Mouse (Mus musculus): ENCODE results near the gene Lin7a. TPM values are rescaled to one million over a fixed set of nuclear protein-coding genes. Genes with fewer than 3 reads are reported as not detected.

Gene Lin7a
- polyA plus RNA-seq, 1 experiment from 2014 or later, result 4.5 TPM

DNA sequence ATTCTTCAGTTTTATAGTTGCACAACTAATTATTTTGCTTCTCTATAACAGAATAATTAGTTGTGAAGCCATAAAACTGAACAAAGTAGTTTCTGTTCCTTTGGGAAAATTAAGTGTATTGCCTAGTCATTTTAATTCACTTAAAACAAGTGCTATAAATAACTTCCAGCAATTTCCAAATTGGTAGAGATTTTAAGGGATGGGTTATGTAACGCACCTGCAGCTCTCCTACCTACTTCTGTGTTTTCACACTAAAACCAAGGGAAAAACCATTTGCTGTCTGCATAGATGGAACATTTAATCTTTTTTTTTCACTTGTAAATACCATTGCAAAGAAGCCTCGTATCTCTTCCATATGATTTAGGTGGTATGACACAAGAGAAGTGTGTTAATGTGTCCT, 90.5 kb downstream of the Lin7a start:
- no peak for ATAC-seq (ENCODE audit: low read depth)
- no peaks in the 10 kb centered on the region for H3K27me3 ChIP-seq (ENCODE audit: control insufficient read depth, insufficient read depth, low read depth, low read length)
- no peak overlapping the region for H3K9ac ChIP-seq (ENCODE audit: low read length)
- H3K4me3 ChIP-seq (ENCODE audit: low read length), result no peak overlapping the region
- no peak overlapping the region for H3K4me2 ChIP-seq (ENCODE audit: low read depth, low read length)
- H3K4me1 ChIP-seq (replicated peaks; ENCODE audit: control insufficient read depth, insufficient read depth, low read length), result no peaks in the 10 kb centered on the region; the same call in 1 of the 2 replicates
- H3K9me3 ChIP-seq (ENCODE audit: control insufficient read depth, low read length), result no peaks in the 10 kb centered on the region
- no peak overlapping the region for H3K27ac ChIP-seq (ENCODE audit: low read length)
- WGBS, result 86% methylated on average over 2 of the region's 2 CpGs
- H3K36me3 ChIP-seq (ENCODE audit: control insufficient read depth, insufficient read depth, low read length), result no peaks in the 10 kb centered on the region

DNA sequence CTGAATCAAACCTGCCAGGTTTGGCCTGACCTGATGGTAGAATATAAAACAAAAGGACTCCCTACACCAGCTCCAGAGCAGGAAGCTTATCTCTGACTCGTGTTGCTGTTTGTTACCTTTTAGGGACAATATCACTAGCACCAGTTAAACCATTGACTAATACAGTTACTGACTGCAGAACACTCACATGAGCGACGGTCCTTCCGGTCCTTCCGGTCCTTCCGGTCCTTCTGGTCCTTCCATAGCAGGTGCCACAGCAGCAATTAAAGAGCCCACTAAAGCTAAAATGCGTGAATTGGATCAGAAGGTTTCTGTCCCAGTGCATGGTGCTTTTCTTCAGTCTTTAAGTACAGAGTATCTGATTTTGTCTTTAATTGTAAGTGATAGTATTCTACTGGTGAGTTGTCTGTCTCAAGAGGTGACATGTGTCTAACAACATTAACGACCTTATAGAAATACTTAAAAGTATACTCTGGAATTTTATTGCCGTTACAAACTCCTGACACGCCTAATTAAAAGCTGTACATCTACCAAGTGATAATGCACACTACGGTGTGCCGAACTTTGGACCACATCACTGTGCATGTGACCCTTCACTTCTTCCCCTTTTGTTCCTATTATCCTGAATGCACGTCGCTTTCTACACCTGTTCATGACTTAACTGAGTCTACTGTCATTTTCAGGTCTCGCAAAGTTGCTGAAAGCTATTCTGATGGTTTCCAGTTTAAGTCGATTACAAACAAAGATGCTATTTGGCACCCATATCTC, 91.7 kb downstream of the Lin7a start:
- no peaks in the 10 kb centered on the region for H3K36me3 ChIP-seq (ENCODE audit: control insufficient read depth, insufficient read depth, low read length)
- no peaks in the 10 kb centered on the region; the same call in 1 of the 2 replicates for H3K4me1 ChIP-seq (replicated peaks; ENCODE audit: control insufficient read depth, insufficient read depth, low read length)
- H3K4me3 ChIP-seq (ENCODE audit: low read length), result no peak overlapping the region
- no peak overlapping the region for H3K4me2 ChIP-seq (ENCODE audit: low read depth, low read length)
- H3K9ac ChIP-seq (ENCODE audit: low read length), result no peak overlapping the region
- H3K27me3 ChIP-seq (ENCODE audit: control insufficient read depth, insufficient read depth, low read depth, low read length), result no peaks in the 10 kb centered on the region
- no peak overlapping the region for H3K27ac ChIP-seq (ENCODE audit: low read length)
- 68% methylated on average over 16 of the region's 16 CpGs for WGBS
- peak; percentile 59; the same call in 1 of the 2 replicates for ATAC-seq (ENCODE audit: low read depth)
- no peaks in the 10 kb centered on the region for H3K9me3 ChIP-seq (ENCODE audit: control insufficient read depth, low read length)

DNA sequence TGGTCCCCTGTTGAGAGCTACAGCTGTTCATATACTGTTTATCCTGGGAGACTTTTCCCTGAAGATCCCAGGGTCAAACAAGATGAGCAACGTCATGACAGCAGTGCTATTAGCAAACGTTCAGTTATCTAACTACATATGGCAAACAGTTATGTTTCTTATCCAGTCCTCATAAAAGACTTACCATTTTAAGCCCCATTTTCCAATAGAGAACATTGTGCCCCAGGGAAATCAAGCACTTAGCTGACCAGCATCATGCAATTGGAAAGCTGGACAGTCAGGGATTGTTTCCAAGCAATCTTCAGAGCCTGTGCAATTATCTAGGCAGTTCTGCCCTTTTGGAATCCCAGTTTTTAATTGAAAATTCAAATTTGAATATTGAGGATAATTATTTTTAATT, 105.7 kb downstream of the Lin7a start:
- no peak overlapping the region for H3K4me2 ChIP-seq (ENCODE audit: low read depth, low read length)
- no peaks in the 10 kb centered on the region for H3K9me3 ChIP-seq (ENCODE audit: control insufficient read depth, low read length)
- no peaks in the 10 kb centered on the region for H3K27me3 ChIP-seq (ENCODE audit: control insufficient read depth, insufficient read depth, low read depth, low read length)
- no peak overlapping the region for H3K4me3 ChIP-seq (ENCODE audit: low read length)
- no peaks in the 10 kb centered on the region for H3K36me3 ChIP-seq (ENCODE audit: control insufficient read depth, insufficient read depth, low read length)
- no peak overlapping the region for H3K9ac ChIP-seq (ENCODE audit: low read length)
- 26% methylated on average over 2 of the region's 2 CpGs for WGBS
- no peaks in the 10 kb centered on the region for H3K4me1 ChIP-seq (replicated peaks; ENCODE audit: control insufficient read depth, insufficient read depth, low read length)
- H3K27ac ChIP-seq (ENCODE audit: low read length), result no peak overlapping the region
- ATAC-seq (ENCODE audit: low read depth), result no peak

DNA sequence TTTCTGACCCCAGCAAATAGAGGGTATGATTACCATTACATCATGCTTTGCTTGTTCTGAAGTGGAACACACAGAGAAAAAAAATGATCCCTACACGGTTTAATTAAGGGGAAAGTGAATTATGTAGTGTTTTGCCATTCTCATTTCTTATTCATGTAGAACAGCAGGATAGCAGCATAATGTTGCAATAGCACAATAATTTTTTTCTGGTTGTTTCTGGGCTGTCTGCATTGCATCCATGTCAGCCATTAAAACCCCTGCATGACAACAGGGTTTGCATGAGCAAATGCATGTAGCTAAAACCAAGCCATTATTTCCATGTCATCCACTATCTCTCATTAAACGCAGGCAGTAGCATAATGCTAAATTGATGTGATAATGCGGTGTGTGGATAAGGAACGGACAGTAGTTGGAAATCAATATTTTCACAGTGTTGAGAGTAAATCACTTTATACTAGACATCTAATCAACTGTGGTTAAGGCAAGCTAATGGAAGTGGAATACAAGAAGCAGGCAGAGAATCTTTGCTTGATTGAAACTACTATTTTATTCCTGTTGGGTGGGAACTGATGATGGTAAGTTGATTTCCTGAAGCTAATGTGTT, 109.8 kb downstream of the Lin7a start:
- WGBS, result 69% methylated on average over 4 of the region's 4 CpGs
- Histone ChIP-seq H3K4me3 (ENCODE audit: low read length) (no peak overlapping the region), H3K36me3 (ENCODE audit: control insufficient read depth, insufficient read depth, low read length) (no peaks in the 10 kb centered on the region), H3K27ac (ENCODE audit: low read length) (no peak overlapping the region), H3K4me1 (replicated peaks; ENCODE audit: control insufficient read depth, insufficient read depth, low read length) (no peaks in the 10 kb centered on the region), H3K27me3 (ENCODE audit: control insufficient read depth, insufficient read depth, low read depth, low read length) (no peaks in the 10 kb centered on the region), H3K4me2 (ENCODE audit: low read depth, low read length) (no peak overlapping the region), H3K9me3 (ENCODE audit: control insufficient read depth, low read length) (no peaks in the 10 kb centered on the region), H3K9ac (ENCODE audit: low read length) (no peak overlapping the region)
- no peak for ATAC-seq (ENCODE audit: low read depth)

DNA sequence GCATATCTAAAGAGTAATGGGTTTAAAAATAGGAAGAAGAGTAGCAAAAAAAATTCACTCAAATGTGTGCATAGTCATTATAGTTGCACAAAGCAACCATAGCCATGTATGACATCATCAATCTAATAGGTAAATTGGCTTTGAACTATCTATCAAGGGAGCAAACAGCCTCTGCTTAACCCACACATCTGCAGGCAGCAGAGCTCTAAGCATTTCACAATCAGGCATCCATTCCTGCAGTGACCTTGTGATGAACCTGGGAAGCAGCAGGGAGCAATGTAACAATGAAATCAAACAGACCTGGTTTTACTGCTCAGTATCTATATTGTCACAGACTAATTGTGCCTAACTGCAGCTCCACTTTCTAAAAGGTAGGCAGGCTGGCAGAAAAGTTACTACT, 112.3 kb downstream of the Lin7a start:
- no peak for ATAC-seq (ENCODE audit: low read depth)
- no peak overlapping the region for H3K9ac ChIP-seq (ENCODE audit: low read length)
- H3K4me1 ChIP-seq (replicated peaks; ENCODE audit: control insufficient read depth, insufficient read depth, low read length), result no peaks in the 10 kb centered on the region
- H3K9me3 ChIP-seq (ENCODE audit: control insufficient read depth, low read length), result no peaks in the 10 kb centered on the region
- no peaks in the 10 kb centered on the region for H3K36me3 ChIP-seq (ENCODE audit: control insufficient read depth, insufficient read depth, low read length)
- no peak overlapping the region for H3K27ac ChIP-seq (ENCODE audit: low read length)
- H3K27me3 ChIP-seq (ENCODE audit: control insufficient read depth, insufficient read depth, low read depth, low read length), result no peaks in the 10 kb centered on the region
- H3K4me3 ChIP-seq (ENCODE audit: low read length), result no peak overlapping the region
- no peak overlapping the region for H3K4me2 ChIP-seq (ENCODE audit: low read depth, low read length)

DNA sequence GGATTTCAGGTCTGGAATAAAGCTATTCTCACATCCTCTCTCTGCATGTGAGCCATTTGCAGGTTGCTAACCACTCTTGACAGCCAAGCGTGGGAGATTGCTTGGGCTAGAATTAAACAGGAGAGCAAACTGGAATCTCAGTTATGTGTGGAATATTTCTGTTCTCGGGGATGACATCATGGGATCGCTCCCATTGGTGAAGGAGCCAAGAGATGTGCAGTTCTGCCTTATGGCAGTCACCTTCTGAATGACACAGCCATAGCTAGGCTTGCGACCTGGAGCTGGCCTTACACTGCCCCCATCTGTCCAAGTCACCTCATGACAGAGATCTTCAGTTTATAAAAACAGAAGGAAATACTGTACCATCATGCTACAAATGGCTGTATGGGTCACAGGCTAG, 118.0 kb downstream of the Lin7a start:
- peak; percentile 67 for ATAC-seq (ENCODE audit: low read depth)
- no peaks in the 10 kb centered on the region for H3K27me3 ChIP-seq (ENCODE audit: control insufficient read depth, insufficient read depth, low read depth, low read length)

DNA sequence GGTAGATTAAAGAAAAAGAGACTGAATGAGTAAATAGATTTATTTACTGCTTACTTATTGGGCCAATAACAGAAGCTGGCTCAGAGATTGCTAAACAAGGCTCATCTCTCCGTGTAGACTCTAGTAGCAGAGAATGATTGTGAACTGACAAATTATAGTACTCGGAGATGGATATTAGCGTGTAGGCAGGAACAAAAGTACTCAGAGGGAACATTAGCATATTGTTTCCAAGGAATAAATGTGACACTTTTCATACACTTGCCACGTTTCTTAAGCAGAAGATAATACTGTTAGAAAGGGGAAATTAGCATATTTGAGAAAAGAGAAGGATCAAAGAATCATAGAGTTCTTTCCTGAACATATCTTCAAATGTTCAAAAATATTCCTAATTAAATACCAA, 133.9 kb downstream of the Lin7a start:
- Histone ChIP-seq H3K27ac (ENCODE audit: low read length) (no peak overlapping the region), H3K4me2 (ENCODE audit: low read depth, low read length) (no peak overlapping the region), H3K4me3 (ENCODE audit: low read length) (no peak overlapping the region), H3K27me3 (ENCODE audit: control insufficient read depth, insufficient read depth, low read depth, low read length) (no peaks in the 10 kb centered on the region), H3K36me3 (ENCODE audit: control insufficient read depth, insufficient read depth, low read length) (no peaks in the 10 kb centered on the region), H3K9ac (ENCODE audit: low read length) (no peak overlapping the region), H3K9me3 (ENCODE audit: control insufficient read depth, low read length) (no peaks in the 10 kb centered on the region), H3K4me1 (replicated peaks; ENCODE audit: control insufficient read depth, insufficient read depth, low read length) (no peaks in the 10 kb centered on the region)
- no peak for ATAC-seq (ENCODE audit: low read depth)
- 84% methylated on average over 4 of the region's 4 CpGs for WGBS

More for the DNA sequence above, 118.0 kb downstream of the Lin7a start:
- Histone ChIP-seq H3K27ac (ENCODE audit: low read length) (no peak overlapping the region), H3K9me3 (ENCODE audit: control insufficient read depth, low read length) (no peaks in the 10 kb centered on the region), H3K4me1 (replicated peaks; ENCODE audit: control insufficient read depth, insufficient read depth, low read length) (no peaks in the 10 kb centered on the region), H3K36me3 (ENCODE audit: control insufficient read depth, insufficient read depth, low read length) (no peaks in the 10 kb centered on the region), H3K9ac (ENCODE audit: low read length) (no peak overlapping the region), H3K4me2 (ENCODE audit: low read depth, low read length) (no peak overlapping the region), H3K4me3 (ENCODE audit: low read length) (no peak overlapping the region)
- WGBS, result 37% methylated on average over 4 of the region's 4 CpGs

DNA sequence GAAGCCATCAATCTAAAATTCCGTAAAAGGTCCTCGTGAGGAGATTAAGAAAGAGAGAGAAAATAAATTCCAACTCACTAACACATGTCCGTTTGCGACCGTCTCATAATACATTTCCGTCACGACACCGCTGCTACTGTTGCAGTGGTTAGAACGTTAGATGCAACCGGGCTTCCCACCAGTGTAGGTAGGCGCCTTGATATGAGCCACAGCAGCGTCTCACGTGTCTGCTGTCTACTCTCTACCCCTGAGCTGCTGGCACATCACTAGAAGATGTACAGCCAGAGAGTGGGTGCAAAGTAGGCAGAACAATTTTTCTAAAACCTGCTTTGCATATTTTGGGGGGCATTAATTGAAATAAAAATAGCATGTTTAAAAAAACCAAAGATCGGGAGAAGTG, 146.8 kb downstream of the Lin7a start:
- no peaks in the 10 kb centered on the region for H3K36me3 ChIP-seq (ENCODE audit: control insufficient read depth, insufficient read depth, low read length)
- no peak overlapping the region for H3K27ac ChIP-seq (ENCODE audit: low read length)
- H3K4me1 ChIP-seq (replicated peaks; ENCODE audit: control insufficient read depth, insufficient read depth, low read length), result no peaks in the 10 kb centered on the region
- no peaks in the 10 kb centered on the region for H3K9me3 ChIP-seq (ENCODE audit: control insufficient read depth, low read length)
- no peaks in the 10 kb centered on the region for H3K27me3 ChIP-seq (ENCODE audit: control insufficient read depth, insufficient read depth, low read depth, low read length)
- H3K9ac ChIP-seq (ENCODE audit: low read length), result no peak overlapping the region
- WGBS, result 62% methylated on average over 14 of the region's 14 CpGs
- no peak for ATAC-seq (ENCODE audit: low read depth)
- H3K4me2 ChIP-seq (ENCODE audit: low read depth, low read length), result no peak overlapping the region
- H3K4me3 ChIP-seq (ENCODE audit: low read length), result no peak overlapping the region

DNA sequence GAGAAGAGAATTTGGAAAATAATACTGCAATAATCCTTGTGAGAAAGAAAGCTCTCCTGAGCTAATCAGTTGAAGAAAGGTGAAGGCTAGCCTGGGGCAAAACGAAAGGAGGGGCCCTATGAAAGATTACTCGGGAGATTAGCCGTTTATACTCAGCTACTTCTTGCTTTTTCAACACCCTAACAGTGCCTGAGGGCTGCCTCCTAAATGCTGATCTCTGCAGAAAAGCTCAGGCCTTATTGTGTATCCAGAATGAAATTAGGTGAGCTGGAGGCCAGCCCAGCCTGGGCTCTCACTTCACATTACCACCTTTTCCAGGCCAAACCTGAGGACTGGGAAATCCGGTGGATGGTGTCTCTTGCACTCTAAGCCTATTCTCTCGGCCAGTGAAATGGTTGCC, 165.5 kb downstream of the Lin7a start:
- Histone ChIP-seq H3K27ac (ENCODE audit: low read length) (no peak overlapping the region), H3K4me1 (replicated peaks; ENCODE audit: control insufficient read depth, insufficient read depth, low read length) (no peaks in the 10 kb centered on the region), H3K9me3 (ENCODE audit: control insufficient read depth, low read length) (no peaks in the 10 kb centered on the region), H3K27me3 (ENCODE audit: control insufficient read depth, insufficient read depth, low read depth, low read length) (no peaks in the 10 kb centered on the region), H3K4me3 (ENCODE audit: low read length) (no peak overlapping the region), H3K36me3 (ENCODE audit: control insufficient read depth, insufficient read depth, low read length) (no peaks in the 10 kb centered on the region), H3K9ac (ENCODE audit: low read length) (no peak overlapping the region), H3K4me2 (ENCODE audit: low read depth, low read length) (no peak overlapping the region)
- WGBS, result 63% methylated on average over 5 of the region's 5 CpGs
- ATAC-seq (ENCODE audit: low read depth), result no peak
